Mouse (Mus musculus) cerebellum, adult 11 months (tissue): Measurements from ENCODE around the gene Pradc1.

Experiments used
- DNase-seq: peaks from one replicate; pipeline ENCODE4 v3.0.0; 2022

Gene Pradc1

GRCm38 (mm10) chr6:85451664-85452410 is at the start of gene Pradc1:
Gene Pradc1 (minus strand): TSS chr6:85451970.
- peak; percentile 96 for DNase-seq

DNA sequence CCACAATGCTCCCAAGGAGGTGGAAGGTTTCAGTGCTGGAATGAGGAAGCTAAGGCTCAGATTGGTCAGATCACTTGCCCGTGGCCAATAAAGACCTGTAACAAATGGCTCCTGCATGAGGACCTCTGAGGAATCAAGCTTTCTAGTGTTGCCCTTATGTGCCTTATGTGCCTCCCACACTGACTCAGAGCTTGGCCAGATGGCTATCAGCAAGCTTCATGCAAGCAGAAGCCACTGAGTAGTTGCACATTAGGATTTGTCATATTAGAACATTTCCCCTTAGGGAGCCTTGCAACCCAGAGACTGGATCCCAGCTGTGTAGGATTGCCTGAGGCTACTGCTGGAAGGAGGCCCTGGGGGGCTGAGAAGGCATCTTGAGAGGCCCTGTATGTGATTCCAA is 48.6 kb upstream of the Pradc1 start:
- no peak for DNase-seq

DNA sequence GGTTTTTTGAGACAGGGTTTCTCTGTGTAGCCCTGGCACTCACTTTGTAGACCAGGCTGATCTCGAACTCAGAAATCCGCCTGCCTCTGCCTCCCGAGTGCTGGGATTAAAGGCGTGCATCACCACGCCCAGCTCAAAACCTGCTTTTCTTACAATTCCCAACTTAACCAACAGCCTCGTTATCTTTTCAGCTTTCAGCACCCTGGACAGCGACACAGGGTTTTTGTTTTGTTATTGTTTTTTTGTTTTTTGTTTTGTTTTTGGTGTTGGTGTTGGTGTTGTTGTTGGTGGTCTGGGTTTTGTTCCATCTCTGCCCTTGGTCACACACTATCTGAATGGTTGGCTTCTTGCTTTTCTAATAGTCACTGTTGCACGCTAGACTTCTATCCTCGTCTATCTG is 46.4 kb upstream of the Pradc1 start:
- DNase-seq: no peak

DNA sequence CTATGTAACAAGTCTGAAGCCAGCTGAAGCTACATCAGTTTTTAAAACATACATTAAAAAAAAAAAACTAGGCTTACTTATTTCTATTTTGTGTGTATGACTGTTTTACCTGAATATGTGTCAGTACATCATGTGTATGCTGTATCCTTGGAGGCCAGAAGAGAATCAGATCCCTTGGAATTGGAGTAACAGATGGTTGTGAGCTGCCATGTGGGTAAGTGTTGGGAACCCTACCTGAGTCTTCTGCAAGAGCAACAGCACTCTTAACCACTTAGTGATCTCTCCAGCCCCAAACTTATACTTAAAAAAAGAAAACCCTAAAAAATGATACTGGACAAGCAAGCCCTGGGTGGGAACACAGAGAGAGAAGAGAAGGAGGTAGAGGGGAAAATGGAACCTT is 45.2 kb upstream of the Pradc1 start:
- DNase-seq: no peak

DNA sequence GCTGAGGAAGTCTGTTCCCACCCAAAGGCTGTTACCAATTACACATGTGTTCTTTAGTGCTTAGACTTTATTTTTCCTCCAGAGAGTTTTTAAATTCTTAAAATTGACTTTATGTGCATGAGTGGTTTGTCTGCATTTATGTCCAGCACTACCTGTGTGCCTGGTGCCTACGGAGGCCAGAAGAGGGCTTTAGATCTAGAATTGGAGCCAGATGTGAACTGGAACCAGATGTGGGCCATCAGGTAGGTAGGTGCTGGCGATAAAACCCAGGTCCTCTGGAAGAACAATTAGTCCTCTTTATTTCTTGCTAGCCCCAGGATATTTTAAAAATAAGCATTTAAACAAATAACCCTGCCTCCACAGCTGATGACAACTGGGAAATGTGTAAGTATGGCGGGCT is 39.8 kb upstream of the Pradc1 start:
- no peak for DNase-seq

- no peak for DNase-seq
These were observed 38.5 kb upstream of the Pradc1 start for GRCm38 (mm10) chr6:85490252-85490651.

- DNase-seq: no peak
These were observed 37.9 kb upstream of the Pradc1 start for GRCm38 (mm10) chr6:85489717-85490116.

- DNase-seq: no peak
These were observed 36.7 kb upstream of the Pradc1 start for GRCm38 (mm10) chr6:85488510-85488909.

DNA sequence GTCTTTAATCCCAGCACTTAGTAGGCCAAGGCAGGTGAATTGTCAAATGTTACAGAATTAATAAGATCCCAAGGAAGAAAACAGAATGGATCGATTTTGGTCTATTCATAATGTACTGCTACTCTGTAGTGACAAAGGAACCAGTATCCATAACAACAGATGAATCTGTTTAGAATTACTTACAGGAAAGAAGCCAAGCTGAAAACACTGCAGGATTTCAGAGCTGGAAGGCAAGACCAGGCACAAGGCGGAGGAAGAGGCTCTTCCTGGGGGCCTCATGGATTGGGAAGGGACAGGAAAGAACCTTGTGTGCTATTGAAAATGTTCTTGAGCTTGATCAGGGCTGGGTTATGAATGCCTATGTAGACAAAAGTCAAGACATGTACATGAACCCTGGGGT is 34.0 kb upstream of the Pradc1 start:
- no peak for DNase-seq

GRCm38 (mm10) chr6:85483843-85484721 is 32.3 kb upstream of the Pradc1 start:
- peak; percentile 36 for DNase-seq

DNA sequence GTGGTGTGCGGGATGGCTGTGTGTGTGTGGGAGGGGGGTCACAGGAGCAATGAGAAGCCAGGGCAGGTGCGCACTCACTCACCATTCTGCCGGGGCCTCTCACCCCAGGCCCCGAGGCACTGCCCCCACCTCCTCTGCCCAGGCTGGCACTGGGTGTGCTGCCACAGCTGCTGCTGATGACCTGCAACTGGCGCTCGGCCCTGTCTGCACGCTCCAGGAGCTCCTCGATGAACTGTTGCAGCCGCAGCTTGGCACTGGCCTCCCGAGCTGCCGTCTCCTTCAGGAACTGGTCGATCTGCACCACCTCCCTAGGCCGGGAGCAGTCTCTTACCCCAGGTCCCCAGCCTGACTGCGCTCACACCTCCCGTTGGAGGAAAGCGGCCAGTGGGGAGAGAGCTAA is 28.9 kb upstream of the Pradc1 start:
- DNase-seq: no peak

GRCm38 (mm10) chr6:85479979-85480378 is 28.2 kb upstream of the Pradc1 start:
- DNase-seq: no peak

GRCm38 (mm10) chr6:85478416-85478815 is 26.6 kb upstream of the Pradc1 start:
- no peak for DNase-seq

- no peak for DNase-seq
These were observed 25.7 kb upstream of the Pradc1 start for GRCm38 (mm10) chr6:85477366-85477917.

DNA sequence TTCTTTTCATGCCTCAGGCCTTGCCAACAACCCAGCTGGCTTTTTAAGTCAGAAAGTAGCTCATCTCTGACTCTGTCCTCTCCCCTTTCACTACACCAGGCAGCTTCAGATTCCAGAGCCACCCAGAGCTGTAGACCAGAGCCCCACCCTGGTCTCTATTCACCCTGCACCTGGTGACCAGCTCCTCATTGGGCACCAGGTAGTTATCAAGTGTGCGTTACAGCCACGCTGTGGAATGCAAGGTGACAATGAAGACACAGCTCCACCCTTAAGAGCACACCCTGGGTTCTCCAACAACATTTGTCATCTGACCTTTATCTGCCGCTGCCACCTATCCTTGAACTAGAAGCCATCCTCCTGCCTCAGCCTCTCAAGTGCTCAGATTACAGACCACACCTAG is 23.8 kb upstream of the Pradc1 start:
- DNase-seq: no peak

DNA sequence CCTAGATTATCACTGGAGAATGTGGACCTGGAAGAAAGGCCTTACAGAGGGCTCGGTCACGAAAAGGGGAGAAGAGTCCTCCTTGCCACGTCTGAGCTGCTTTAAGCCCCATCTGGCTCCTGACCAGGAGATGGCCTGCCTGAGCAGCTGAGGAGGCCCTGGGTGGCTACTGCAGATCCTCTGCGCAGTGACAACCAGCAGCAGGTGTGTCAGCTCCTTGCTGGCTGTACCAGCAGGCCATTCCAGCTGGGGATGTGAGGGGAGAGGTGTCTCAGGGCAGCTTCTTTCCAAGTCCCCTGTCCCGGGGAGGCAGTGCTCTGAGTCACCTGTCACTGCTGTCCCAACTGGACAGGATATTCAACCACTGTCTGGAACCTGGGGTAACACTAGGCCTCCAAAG is 20.8 kb upstream of the Pradc1 start:
- no peak for DNase-seq

DNA sequence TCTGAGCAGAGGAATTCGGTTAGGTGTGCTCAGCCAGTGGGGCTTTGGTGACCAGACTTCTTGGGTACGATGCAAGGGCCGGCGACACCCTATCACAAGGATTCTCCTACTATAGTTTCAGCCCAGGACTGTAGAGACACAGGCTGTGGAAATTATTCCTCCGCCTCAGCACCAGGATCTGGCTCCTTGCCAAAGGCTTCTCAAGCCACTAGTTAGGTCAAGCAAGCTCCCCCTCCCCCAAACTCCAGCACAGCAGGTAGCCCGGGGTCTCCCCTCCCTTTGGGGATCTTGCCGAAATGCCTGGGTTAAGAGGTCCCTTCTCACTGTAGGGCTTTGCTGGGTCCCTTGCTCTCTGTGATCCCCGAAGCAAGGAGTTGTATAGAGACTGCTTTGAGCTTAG is 20.2 kb upstream of the Pradc1 start:
- no peak for DNase-seq

DNA sequence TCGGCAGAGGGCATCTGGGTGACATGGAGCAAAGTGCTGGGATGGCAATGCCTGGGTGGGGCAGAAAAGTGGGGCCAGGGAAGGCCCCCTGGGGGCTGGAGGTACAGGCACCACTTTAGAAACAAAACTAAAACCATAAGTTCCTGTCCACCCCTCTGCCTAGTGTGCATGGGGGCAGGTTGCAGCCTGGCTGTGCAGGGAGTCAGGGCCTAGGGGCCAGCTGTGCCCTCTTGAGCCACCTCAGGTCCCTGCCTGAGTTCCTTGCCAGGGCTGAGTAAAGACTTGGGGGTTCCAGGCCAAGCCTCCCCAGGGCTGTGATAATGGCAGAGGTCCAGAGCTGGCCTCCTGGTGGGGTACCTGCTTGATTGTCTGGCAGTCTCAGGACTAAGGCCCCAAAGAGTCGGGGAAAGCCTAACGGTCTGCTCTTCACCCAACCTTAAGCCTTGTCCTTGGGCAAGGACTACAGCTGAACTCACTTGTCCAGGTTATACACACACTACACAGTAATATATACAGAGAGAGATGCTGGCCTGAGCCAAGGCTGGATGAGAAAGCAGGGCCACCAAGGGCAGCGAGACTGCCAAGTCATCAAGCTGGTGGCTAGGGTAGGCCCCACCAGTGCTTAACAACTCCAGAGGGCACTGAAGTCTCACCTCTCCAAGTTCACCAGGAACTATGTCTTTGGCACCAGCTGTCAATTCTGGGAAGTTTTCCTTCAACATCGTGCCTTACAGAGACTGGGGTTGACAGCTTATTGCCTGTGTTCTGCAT is 18.1 kb upstream of the Pradc1 start:
- no peak for DNase-seq

DNA sequence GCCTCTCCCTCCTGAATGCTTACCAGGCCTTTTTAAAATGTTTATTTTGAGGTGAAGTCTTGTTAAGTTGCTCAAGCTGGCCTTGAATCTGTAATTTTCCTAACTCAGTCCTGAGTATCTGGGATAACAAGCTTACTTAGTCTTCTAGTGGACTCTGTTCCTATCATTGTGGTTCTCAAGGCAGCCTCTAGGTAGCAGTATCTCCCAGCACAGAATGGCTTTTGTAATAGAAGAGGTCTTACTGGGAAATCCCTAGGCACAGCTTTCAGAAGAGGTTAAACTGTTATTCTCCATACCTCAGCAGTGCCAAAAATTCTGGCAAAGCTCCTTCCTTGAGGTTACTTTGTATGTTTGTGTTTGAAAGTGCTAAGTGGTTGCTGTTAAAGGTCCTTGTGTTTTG is 13.6 kb upstream of the Pradc1 start:
- no peak for DNase-seq

DNA sequence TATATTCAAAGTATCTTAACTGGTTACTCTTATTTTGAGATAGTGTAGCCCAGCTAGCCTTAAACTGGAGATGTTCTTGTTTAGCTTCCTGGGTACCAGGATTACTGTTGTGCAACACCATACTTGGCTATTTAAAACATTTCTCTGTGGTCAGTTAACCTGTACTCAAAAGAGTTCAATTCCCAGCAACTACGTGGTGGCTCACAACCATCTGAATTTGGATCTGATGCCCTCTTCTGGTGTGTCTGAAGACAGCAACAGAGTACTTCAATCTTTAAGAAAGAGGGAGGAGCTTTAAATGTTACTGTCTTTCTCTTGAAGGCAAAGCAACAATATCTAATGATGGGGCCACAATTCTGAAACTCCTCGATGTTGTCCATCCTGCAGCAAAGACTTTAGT is 7.9 kb upstream of the Pradc1 start:
- no peak for DNase-seq

DNA sequence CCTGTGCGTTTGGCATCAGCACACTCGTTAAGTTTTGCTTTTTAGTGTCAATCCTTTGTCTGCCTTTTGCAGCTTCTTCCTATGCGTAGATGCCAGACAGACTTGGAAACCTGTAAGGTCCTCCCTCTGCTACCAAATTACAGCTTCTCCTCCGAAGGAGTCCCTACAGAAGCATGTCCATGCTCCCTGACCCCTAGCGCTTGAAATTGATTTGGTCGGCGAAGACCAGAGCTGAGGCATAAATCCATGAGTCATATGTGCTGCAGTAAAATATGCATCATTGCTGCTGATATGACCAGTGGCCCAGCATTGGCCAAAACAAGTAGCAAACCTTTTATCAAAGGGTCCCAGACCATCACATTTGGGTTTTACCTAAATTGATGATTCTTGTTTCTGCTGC is 1.0 kb upstream of the Pradc1 start:
- DNase-seq: no peak

GRCm38 (mm10) chr6:85452411-85452665 is 568 bp upstream of the Pradc1 start:
- no peak for DNase-seq
